8 mouse cellular contexts compared by ENCODE assay signal in the genomic region with DNA sequence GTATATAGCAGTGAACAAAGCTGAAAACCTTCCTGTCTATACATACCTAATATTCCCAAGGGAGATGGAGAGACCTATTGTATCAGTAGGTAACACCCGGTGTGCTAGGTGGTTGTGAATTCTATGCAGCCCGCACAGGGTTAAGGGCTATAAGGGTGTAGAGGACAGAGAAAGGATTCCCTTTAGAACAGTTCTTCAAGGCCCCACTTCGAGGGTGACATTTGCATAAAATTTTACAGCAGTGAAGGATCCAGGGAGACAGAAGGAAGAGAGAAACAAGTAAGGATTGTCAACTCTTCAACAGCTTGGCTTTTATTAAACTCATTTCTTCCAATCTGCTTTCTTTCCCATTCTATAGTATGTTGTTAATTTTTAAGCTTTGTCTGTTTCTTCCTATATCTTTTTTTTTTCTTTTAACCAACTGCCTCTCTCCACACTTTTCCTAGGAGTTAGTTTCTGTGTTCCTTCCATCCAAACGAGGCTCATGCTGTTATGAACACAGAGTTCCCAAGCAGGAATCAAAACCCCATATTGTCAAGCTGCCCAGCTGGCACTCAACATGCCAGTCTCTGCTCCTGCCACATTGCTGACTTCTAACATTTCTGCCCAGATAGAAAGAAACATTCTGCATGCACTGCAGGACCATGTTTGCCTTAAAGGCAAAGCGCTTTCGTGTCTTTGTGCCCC.
A peak's percentile ranks its signal among the peaks of the same experiment; 100 is the strongest.
DNase-seq lines count a peak whose midpoint lies in the region; ATAC-seq lines count a peak whose summit lies in the region.

No protein-coding gene starts in this region.

- H3K4me3 ChIP-seq in forebrain, embryonic 16.5 days (replicated peaks; ENCODE audit: low read length), result no peak overlapping the region

- peaks cover 14% of the 10 kb centered on the region for H3K4me1 ChIP-seq in forebrain, embryonic 16.5 days (replicated peaks; ENCODE audit: control insufficient read depth, insufficient read depth, low read length)

- H3K9ac ChIP-seq in forebrain, embryonic 16.5 days (replicated peaks; ENCODE audit: low read depth, low read length), result no peak overlapping the region

- no peak overlapping the region for H3K4me2 ChIP-seq in forebrain, embryonic 16.5 days (ENCODE audit: low read length)

- peak overlapping the region; percentile 52 for H3K27ac ChIP-seq in forebrain, embryonic 16.5 days (ENCODE audit: low read length)

- no peak for DNase-seq in frontal cortex, postnatal 10 days (ENCODE audit: low spot score in 2 of 2)
- DNase-seq in brain, embryonic 18.5 days (ENCODE audit: low read depth, low spot score), result peak; percentile 78
- DNase-seq in layer of hippocampus, adult 9-11 months, result peak; percentile 72
- no peak for DNase-seq in embryo, embryonic 11 days
- DNase-seq in ovary, adult 18-20 months (ENCODE audit: low spot score), result no peak
- DNase-seq in spleen, postnatal 10 days (ENCODE audit: low spot score in 2 of 2), result no peak

- H3K36me3 ChIP-seq in forebrain, embryonic 16.5 days (ENCODE audit: control insufficient read depth, insufficient read depth), result no peaks in the 10 kb centered on the region

- peak; percentile 36; the same call in 1 of the 2 replicates for ATAC-seq in frontal cortex, adult (ENCODE audit: low TSS enrichment)
- ATAC-seq in forebrain, embryonic 16.5 days, result peak; percentile 78

- WGBS in forebrain, embryonic 16.5 days, result 52% methylated on average over 6 of the region's 6 CpGs

- H3K9me3 ChIP-seq in forebrain, embryonic 16.5 days (ENCODE audit: control insufficient read depth, low read length), result no peaks in the 10 kb centered on the region

- no peaks in the 10 kb centered on the region for H3K27me3 ChIP-seq in forebrain, embryonic 16.5 days (replicated peaks; ENCODE audit: control insufficient read depth, insufficient read depth, low read length)

Comparison
In these comparisons a context has a peak if more than half of its experiments do, and no peak if none do; other contexts are left out.
1. DNase-seq: peak in brain, embryonic 18.5 days (single experiment) and layer of hippocampus, adult 9-11 months (single experiment); none in frontal cortex, postnatal 10 days (0 of 2), embryo, embryonic 11 days (single experiment), ovary, adult 18-20 months (single experiment) and spleen, postnatal 10 days (0 of 2).